16 mouse cellular contexts compared by ENCODE assay signal in the genomic region with DNA sequence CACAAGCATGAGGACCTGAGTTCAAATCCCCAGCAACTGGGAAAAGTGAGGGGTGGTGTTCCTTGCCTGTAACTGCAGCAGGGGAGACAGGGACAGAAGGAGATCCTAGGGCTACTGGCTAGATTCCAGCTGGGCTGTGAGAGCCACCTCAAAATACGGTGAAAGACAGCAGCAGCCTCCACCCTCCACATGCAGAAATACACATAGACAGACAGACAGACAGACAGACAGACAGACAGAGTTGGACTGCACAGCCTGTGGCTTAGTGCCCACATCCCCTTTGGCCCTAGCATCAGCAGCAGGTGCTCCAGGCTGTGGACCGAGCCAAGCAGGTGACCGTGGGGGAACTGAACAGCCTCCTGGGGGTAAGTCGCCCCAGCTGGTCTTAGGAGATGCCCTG. TPM values are rescaled to one million over a fixed set of nuclear protein-coding genes. Genes with fewer than 3 reads are reported as not detected.
DNase-seq lines count a peak whose midpoint lies in the region; ATAC-seq lines count a peak whose summit lies in the region.
"Had no signal": no experiment of that assay in that cellular context is flagged by ENCODE, and none has a peak within 500 bp of the region (broad histone marks: within the 10 kb centered on the region; RNA-seq: fewer than 3 reads in every experiment).

No protein-coding gene starts in this region.

- peaks cover 79% of the 10 kb centered on the region for H3K27me3 ChIP-seq in heart, embryonic 10.5 days (ENCODE audit: insufficient read depth, poor library complexity, severe bottlenecking)
- H3K27me3 ChIP-seq in liver, embryonic 12.5 days (replicated peaks) = peaks cover 93% of the 10 kb centered on the region
- no peaks in the 10 kb centered on the region for H3K27me3 ChIP-seq in stomach, embryonic 16.5 days (ENCODE audit: control insufficient read depth, insufficient read depth, low read length)

- peak overlapping the region; percentile 34; the same call in 1 of the 2 replicates for H3K4me2 ChIP-seq in liver, embryonic 12.5 days
- H3K4me2 ChIP-seq in stomach, embryonic 16.5 days (ENCODE audit: low read depth, low read length) = no peak overlapping the region
- H3K4me2 ChIP-seq: midbrain, embryonic 12.5 days had no signal

- 57% methylated on average over 4 of the region's 4 CpGs for WGBS in heart, embryonic 10.5 days
- 58% methylated on average over 4 of the region's 4 CpGs for WGBS in liver, embryonic 12.5 days (ENCODE audit: insufficient replicate concordance)
- WGBS in stomach, embryonic 16.5 days = 71% methylated on average over 4 of the region's 4 CpGs

- H3K4me1 ChIP-seq in heart, embryonic 10.5 days = peaks cover 36% of the 10 kb centered on the region
- H3K4me1 ChIP-seq in liver, embryonic 12.5 days = peaks cover 27% of the 10 kb centered on the region
- peaks cover 13% of the 10 kb centered on the region for H3K4me1 ChIP-seq in stomach, embryonic 16.5 days (ENCODE audit: control insufficient read depth, insufficient read depth, low read length)

- peaks cover 27% of the 10 kb centered on the region for H3K36me3 ChIP-seq in heart, embryonic 10.5 days
- no peaks in the 10 kb centered on the region for H3K36me3 ChIP-seq in liver, embryonic 12.5 days
- no peaks in the 10 kb centered on the region for H3K36me3 ChIP-seq in stomach, embryonic 16.5 days (ENCODE audit: control insufficient read depth, insufficient read depth, low read length)
- H3K36me3 ChIP-seq: midbrain, embryonic 12.5 days; neural tube, embryonic 15.5 days had no signal

- H3K27ac ChIP-seq in heart, embryonic 10.5 days = peak overlapping the region; percentile 42; the same call in 1 of the 2 replicates
- no peak overlapping the region for H3K27ac ChIP-seq in liver, embryonic 12.5 days
- H3K27ac ChIP-seq in stomach, embryonic 16.5 days (ENCODE audit: low read length) = no peak overlapping the region
- H3K27ac ChIP-seq: hindbrain, postnatal 0 days; midbrain, embryonic 12.5 days; neural tube, embryonic 15.5 days had no signal

- intact Hi-C loops in heart, postnatal 36 days (cut with DNase I) = no loop called here

- DNase-seq in heart, embryonic 10.5 days (ENCODE audit: low spot score) = no peak
- no peak for DNase-seq in heart, postnatal 36 days
- DNase-seq in liver = no peak
- peak; percentile 64 to 65 for DNase-seq in cerebellum, postnatal 14 days
- no peak for DNase-seq in ovary, postnatal 14 days (ENCODE audit: low spot score)
- DNase-seq: adrenal gland, adult 2 months; heart, adult 11 months; kidney, adult 8-10 months; lung, postnatal 14 days; spleen, adult 18-20 months had no signal

- H3K9me3 ChIP-seq in heart, embryonic 10.5 days = no peaks in the 10 kb centered on the region
- no peaks in the 10 kb centered on the region for H3K9me3 ChIP-seq in liver, embryonic 12.5 days (replicated peaks)
- H3K9me3 ChIP-seq in stomach, embryonic 16.5 days (replicated peaks; ENCODE audit: control insufficient read depth, low read length) = no peaks in the 10 kb centered on the region
- H3K9me3 ChIP-seq: midbrain, embryonic 12.5 days; neural tube, embryonic 15.5 days had no signal

- no peak overlapping the region for H3K9ac ChIP-seq in liver, embryonic 12.5 days
- 0 out of 2 replicates have a peak overlapping the region, but pooled peaks have one; percentile 22 for H3K9ac ChIP-seq in stomach, embryonic 16.5 days (ENCODE audit: low read length)
- H3K9ac ChIP-seq: midbrain, embryonic 12.5 days had no signal

- ATAC-seq in liver, embryonic 12.5 days = no peak
- ATAC-seq in stomach, embryonic 16.5 days (ENCODE audit: insufficient read depth, low FRiP score) = no peak
- ATAC-seq: forebrain, embryonic 16.5 days; hindbrain, postnatal 0 days had no signal

- H3K4me3 ChIP-seq in heart, embryonic 10.5 days = 0 out of 2 replicates have a peak overlapping the region, but pooled peaks have one; percentile 9
- H3K4me3 ChIP-seq in liver, embryonic 12.5 days = no peak overlapping the region
- no peak overlapping the region for H3K4me3 ChIP-seq in stomach, embryonic 16.5 days (replicated peaks; ENCODE audit: low read length)
- H3K4me3 ChIP-seq: midbrain, embryonic 12.5 days; neural tube, embryonic 15.5 days had no signal

RNA-seq across cellular contexts. Expression of gene Tle2, which starts 5.6 kb away (rescaled TPM):
- 17.4 and 18.3 TPM in 2 replicates for polyA plus RNA-seq in heart, embryonic 10.5 days (2016; fragmentation: Nextera tagmentation; extraction: Ambion mirVana)
- total RNA-seq in heart, postnatal 36 days (2021) = 10 to 100 TPM in 1 of 2 experiments, 1 to 10 TPM in 1; 7.5 to 11.5 TPM
- 4.8 and 5.1 TPM in 2 replicates for polyA plus RNA-seq in liver, embryonic 12.5 days (2016; fragmentation: Nextera tagmentation; extraction: Ambion mirVana)
- polyA plus RNA-seq in stomach, embryonic 16.5 days (2015; fragmentation: Nextera tagmentation; extraction: Ambion mirVana) = 20.6 and 23.6 TPM in 2 replicates

RNA-seq across cellular contexts. Expression of gene Aes, which starts 20.7 kb away (rescaled TPM):
- polyA plus RNA-seq in heart, embryonic 10.5 days (2016; fragmentation: Nextera tagmentation; extraction: Ambion mirVana) = 467 and 523 TPM in 2 replicates
- total RNA-seq in heart, postnatal 36 days (2021) = 1,000 to 10,000 TPM in 1 of 2 experiments, 100 to 1,000 TPM in 1; 977 to 1,076 TPM
- polyA plus RNA-seq in liver, embryonic 12.5 days (2016; fragmentation: Nextera tagmentation; extraction: Ambion mirVana) = 263 and 270 TPM in 2 replicates
- polyA plus RNA-seq in stomach, embryonic 16.5 days (2015; fragmentation: Nextera tagmentation; extraction: Ambion mirVana) = 325 and 351 TPM in 2 replicates

RNA-seq across cellular contexts. Expression of gene Tle6, which starts 20.9 kb away (rescaled TPM):
- 29.0 and 33.9 TPM in 2 replicates for polyA plus RNA-seq in heart, embryonic 10.5 days (2016; fragmentation: Nextera tagmentation; extraction: Ambion mirVana)
- 1 to 10 TPM; 7.5 to 8.5 TPM for total RNA-seq in heart, postnatal 36 days (2021)
- 8.1 and 12.1 TPM in 2 replicates for polyA plus RNA-seq in liver, embryonic 12.5 days (2016; fragmentation: Nextera tagmentation; extraction: Ambion mirVana)
- 26.0 and 31.2 TPM in 2 replicates for polyA plus RNA-seq in stomach, embryonic 16.5 days (2015; fragmentation: Nextera tagmentation; extraction: Ambion mirVana)

RNA-seq across cellular contexts. Expression of gene BC025920, which starts 26.1 kb away (rescaled TPM):
- 0.95 and 1.4 TPM in 2 replicates for polyA plus RNA-seq in heart, embryonic 10.5 days (2016; fragmentation: Nextera tagmentation; extraction: Ambion mirVana)
- 1 to 10 TPM; 2.6 to 2.7 TPM for total RNA-seq in heart, postnatal 36 days (2021)
- polyA plus RNA-seq in liver, embryonic 12.5 days (2016; fragmentation: Nextera tagmentation; extraction: Ambion mirVana) = 0.46 and 0.78 TPM in 2 replicates
- polyA plus RNA-seq in stomach, embryonic 16.5 days (2015; fragmentation: Nextera tagmentation; extraction: Ambion mirVana) = 0.46 and 0.61 TPM in 2 replicates

RNA-seq across cellular contexts. Expression of gene Gna11, which starts 35.0 kb away (rescaled TPM):
- polyA plus RNA-seq in heart, embryonic 10.5 days (2016; fragmentation: Nextera tagmentation; extraction: Ambion mirVana) = 73.2 and 79.1 TPM in 2 replicates
- 10 to 100 TPM; 50.7 to 51.7 TPM for total RNA-seq in heart, postnatal 36 days (2021)
- 27.7 and 28.3 TPM in 2 replicates for polyA plus RNA-seq in liver, embryonic 12.5 days (2016; fragmentation: Nextera tagmentation; extraction: Ambion mirVana)
- polyA plus RNA-seq in stomach, embryonic 16.5 days (2015; fragmentation: Nextera tagmentation; extraction: Ambion mirVana) = 101 and 105 TPM in 2 replicates

Comparison
In these comparisons a context has a peak if more than half of its experiments do, and no peak if none do; other contexts are left out.
1. DNase-seq: peak in cerebellum, postnatal 14 days (2 of 2); none in heart, embryonic 10.5 days (single experiment), heart, postnatal 36 days (0 of 2), liver (single experiment) and ovary, postnatal 14 days (single experiment).